Mouse (Mus musculus) stomach, postnatal 0 days (tissue): Measurements from ENCODE around the gene Lrrc25.

Experiments
- CTCF ChIP-seq: IDR thresholded peaks from 2 replicates; pipeline ENCODE4 v1.5.1; 2016; ENCODE audit warnings: antibody characterized with exemption, low read depth, mild to moderate bottlenecking, moderate library complexity
- EP300 ChIP-seq: optimal IDR thresholded peaks from 2 replicates; pipeline ENCODE3; 2016; ENCODE audit warnings: antibody characterized with exemption

GRCm38 (mm10) chr8:70570360-70570759, 45.6 kb upstream of the Lrrc25 start:
- TF ChIP-seq EP300 (no peak), CTCF (no peak)
